Mouse (Mus musculus): ENCODE data around the gene Dgkz.

The Dgkz gene

DNA sequence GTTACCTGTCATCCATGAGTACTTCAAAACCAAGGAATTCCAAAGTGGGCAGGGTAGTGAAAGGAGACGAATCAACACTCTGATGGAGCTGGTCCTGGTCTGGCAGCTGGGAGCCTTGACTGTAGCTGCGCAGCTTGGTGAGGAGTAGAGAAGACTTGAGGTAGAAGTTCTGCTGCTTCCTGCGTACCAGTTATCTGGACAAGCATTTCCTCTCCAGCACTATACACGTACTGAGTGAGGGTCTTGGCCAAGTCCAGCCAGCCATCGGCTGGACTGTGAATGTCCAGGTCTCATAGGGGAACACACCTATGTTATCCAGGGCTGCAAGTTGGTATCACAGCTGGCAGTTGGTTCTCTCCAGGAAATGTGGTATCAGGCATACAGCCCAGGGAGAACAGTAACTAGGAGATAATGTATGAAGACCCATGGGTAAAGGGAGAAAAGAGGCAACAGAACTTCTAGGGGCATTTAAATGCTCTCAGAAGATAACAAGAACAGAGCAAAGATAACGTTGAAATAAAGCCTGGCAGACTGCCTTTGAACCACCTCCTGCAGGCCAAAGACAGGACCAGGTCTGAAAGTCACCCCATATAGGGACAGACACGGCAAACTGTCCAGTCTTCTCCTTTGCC, 59.2 kb downstream of the Dgkz start:
- DNase-seq, result no peak

DNA sequence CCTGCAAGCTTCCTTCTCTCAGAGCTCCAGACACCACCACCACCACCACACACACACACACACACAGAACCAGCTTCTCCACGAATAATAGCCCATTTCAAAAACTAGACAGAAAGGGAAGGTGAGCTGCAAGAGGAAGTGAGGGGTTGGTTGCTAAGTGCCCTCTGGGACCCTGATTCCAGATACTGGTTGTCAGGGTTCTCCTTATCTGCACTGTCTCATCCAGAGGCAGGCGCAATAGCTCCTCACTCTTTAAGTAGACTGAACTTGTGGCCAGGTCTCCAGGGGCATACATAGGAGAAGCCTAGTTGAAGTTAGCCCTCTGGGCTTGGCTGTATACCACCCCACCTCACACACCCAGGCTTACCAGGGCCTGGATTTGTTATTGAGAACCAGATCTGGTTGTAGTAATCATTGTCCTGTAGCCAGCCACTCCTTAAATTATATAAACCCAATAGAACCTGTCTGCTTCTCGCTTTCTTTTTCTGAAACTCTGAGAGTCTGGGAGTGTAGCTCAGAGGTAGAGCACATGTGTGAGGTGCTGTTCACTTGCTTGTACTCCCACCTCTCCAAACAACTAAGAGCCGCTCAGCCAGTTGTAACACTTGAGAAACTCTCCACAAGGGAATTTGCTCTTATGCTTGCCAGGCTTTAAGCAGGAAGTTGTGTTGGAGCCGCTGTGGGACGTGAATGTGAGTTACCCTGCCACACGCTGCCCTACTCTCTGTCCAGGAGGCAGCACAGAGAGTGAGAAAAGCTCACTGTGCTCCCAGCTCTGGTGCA, 62.1 kb downstream of the Dgkz start:
- DNase-seq, result no peak

DNA sequence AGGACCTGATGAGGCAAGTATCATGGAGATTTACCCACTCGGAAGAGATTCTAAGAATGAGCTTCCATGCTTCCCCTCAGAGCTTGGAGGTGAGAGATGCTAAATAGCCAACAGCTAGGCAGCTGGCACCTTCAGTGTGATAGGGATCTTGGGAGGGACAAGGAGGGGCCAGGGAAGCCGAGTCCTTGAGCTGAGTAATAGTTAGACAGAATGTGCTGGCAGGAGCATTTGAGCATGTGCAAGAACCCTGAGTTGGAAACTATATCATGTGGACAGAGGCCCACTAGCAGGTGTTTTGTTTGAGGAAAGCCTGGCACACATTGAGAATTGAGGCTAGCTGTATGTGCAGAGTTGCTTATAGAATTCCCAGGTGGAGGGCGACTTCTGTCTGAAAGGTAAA, 63.0 kb downstream of the Dgkz start:
- no peak for DNase-seq

GRCm38 (mm10) chr2:91906141-91906540, 69.5 kb downstream of the Dgkz start:
- no peak for DNase-seq

DNA sequence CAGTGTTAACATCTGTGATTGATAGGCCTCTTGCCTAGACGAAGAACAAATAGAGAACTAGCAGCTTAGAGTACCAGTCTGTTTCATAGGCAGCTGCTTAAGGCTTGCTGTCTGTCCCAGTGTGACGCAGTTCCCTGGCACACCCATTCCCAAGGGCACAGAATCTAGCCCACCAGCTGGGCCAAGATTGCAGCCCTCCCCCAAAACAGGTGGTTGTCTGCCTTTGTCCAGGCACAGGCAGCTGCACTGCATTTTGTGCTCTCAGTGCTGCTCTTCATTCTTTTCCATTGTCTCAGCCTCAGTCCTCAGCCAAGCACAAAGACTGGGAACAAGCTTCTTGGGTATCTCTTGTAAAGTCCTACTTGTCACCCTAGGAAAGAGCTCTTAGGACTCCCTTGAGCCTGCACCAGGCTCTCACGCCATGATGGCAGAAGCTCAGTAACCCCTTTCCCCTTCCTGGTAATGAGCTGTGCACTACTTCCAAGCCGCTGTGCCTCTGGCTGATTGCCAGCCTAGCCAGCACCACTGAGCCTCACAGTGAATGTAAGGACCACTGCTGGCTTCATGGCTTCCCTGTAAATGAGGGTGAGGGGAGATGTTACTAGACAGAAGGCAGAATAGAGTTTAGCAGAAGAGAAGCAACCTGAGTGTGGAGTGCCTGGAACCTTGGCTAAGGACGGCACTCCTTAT, 70.9 kb downstream of the Dgkz start:
- peak; percentile 26 for DNase-seq

DNA sequence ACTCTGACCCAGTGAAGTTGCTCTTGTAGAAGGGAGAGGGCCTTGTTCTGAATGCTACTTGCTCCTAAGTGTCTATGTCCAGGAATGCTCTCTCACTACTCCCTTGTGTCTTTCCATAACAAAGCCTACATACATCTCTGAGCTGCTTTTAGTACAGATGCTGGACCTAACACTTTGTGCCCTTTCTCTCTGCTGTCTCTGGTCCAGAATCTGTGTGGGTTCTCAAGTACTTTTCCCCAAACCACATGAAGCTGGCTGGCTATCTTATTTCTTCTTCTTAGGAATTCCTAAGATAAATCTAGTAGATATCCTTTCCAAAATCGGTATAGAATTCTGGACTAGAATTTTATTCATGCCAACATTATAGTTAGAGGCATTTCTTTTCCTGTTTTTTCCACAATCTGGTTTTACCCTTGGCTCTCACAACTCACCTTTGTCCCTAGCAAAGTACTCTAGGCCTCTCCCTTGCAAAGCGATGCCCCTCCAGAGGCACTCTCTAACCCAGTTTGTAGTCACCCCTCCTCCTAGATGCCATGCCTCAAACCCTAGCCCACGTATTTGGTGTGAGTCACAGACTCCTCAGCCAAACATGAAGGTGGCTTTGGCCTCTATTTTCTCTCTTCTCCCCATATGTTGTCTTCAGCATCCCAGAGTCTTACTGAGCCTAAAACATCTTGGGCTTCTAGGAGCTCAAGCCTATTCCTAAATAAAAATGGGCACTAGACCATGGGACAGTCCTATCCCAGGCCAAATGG, 72.3 kb downstream of the Dgkz start:
- no peak for DNase-seq

DNA sequence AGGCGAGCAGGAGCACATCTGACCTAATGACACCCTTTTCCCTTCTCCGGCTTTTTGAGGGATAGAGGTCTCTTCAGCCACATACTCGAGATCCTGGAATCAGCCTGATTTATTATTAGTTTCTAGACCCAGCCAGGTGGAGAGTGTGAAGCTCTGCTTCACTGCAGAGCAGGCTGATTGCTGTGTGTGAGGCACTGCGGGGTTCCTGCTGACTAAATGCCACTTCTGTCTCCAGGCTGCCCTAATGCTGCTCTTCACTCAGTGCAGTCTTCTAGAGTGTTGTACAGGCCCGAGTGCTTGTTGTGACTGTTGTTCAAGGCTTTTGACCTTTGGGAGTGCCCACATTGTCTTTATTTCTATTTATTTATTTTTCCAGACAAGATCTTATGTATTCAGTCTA, 73.3 kb downstream of the Dgkz start:
- DNase-seq, result peak; percentile 35

- DNase-seq, result no peak
These were observed 75.2 kb downstream of the Dgkz start for GRCm38 (mm10) chr2:91900431-91900830.

GRCm38 (mm10) chr2:91899141-91899540, 76.5 kb downstream of the Dgkz start:
- no peak for DNase-seq

- DNase-seq, result no peak
These were observed 77.7 kb downstream of the Dgkz start for GRCm38 (mm10) chr2:91897968-91898367.

DNA sequence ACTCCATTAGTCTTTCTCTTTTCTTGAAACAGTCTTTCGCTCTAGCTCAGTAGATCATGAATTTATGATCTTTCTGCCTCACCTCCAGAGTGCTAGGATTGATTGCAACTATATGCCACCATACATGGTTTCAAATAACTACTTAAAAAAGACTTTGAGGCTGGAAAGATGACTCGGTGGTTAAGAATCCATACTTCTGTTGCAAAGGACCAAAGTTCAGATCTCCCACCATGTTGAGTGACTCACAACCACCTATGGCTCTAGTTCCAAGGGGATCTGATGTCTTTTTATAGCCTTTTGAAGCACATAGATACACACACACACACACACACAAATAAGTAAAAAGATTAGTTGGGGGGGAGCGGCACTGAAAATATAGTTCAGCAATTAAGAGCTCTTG, 80.3 kb downstream of the Dgkz start:
- no peak for DNase-seq

GRCm38 (mm10) chr2:91894716-91895115, 80.9 kb downstream of the Dgkz start:
- no peak for DNase-seq

DNA sequence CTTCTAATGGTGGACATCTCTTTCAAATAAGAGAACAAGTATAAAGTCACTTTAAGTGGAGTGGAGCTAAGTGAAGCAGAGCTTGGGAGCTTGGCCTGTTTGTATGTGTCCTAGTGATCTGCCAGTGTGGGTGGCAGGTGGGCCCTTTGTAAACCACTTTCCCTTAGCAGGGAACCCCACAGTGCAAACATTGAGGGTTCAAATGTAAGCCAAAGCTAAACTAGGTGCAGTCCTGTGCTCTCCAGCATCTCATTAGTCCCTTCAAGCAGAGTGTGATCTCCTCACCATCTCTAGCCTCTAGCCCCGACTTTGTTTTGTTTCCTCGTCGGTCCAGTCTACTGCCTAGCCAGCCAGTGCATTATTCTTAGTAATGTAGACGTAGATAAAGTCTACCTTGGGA, 91.0 kb downstream of the Dgkz start:
- DNase-seq, result no peak

DNA sequence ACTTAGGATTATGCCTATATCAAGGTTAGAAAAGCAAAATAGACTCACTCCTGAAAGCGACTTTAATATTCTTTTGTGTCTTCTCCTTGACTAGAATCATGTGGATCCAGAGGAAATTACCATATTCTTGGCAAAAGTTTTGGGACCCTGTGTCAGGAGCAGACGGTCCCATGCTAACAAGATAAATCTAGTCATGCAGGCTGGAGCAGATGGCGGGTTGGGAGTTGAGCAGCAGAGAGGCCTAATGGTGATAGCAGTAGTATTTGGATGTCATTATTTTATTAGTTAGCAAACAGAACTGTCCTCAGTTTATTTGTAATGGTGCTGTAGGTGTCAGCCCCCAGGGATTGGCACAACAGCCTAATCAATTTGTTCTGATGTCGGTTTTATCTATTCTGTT, 91.7 kb downstream of the Dgkz start:
- no peak for DNase-seq

All from cerebellum, adult 11 months (tissue).